Mouse (Mus musculus): Measurements from ENCODE around the gene C030005K15Rik. TPM values are rescaled to one million over a fixed set of nuclear protein-coding genes. Genes with fewer than 3 reads are reported as not detected.
A peak's percentile ranks its signal among the peaks of the same experiment; 100 is the strongest.

Gene C030005K15Rik
- polyA plus RNA-seq, 1 experiment from 2014 or later = not detected

- no peaks in the 10 kb centered on the region for H3K9me3 ChIP-seq (ENCODE audit: low read length)
- H3K4me3 ChIP-seq (ENCODE audit: low read depth, low read length) = no peak overlapping the region
- TF ChIP-seq EP300 (IDR thresholded peaks at IDR 0.05) (no peak), CTCF (IDR thresholded peaks at IDR 0.05) (no peak)
- H3K36me3 ChIP-seq (ENCODE audit: insufficient read depth, low read length) = no peaks in the 10 kb centered on the region
- H3K4me2 ChIP-seq (replicated peaks; ENCODE audit: low read depth, low read length) = no peak overlapping the region
- no peak overlapping the region for H3K9ac ChIP-seq (replicated peaks; ENCODE audit: low read depth)
- H3K27me3 ChIP-seq (replicated peaks; ENCODE audit: insufficient read depth, low read length) = no peaks in the 10 kb centered on the region
- H3K27ac ChIP-seq (ENCODE audit: low read length) = no peak overlapping the region
- ATAC-seq = no peak
- DNase-seq (ENCODE audit: low spot score) = no peak
- no peaks in the 10 kb centered on the region for H3K4me1 ChIP-seq (ENCODE audit: insufficient read depth, low read depth, low read length)
- WGBS = 92% methylated on average over 37 of the region's 37 CpGs
Measured at GRCm38 (mm10) chr10:97693398-97694135, 33.0 kb downstream of the C030005K15Rik start.

DNA sequence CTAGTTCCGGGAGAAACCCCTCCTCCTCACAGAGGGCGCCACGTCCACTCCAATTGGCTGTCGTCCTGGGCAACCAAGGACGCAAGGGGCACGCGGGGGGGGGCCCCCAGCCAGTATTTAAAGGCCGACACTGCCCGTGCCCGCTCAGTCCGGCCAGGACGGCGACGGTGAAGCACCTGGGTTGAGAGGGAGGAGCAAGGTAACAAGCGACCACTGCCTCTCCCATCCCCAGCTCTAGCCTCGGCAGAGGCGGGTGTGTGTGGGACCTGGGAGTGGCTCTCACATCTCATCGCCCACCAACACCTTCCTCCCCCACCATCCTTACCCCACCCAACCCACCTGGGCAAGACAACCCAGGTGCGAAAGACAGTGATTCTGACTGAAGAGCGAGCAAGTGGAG lies 33.6 kb downstream of the C030005K15Rik start, which contains the start of gene Ccer1:
TSS of gene Ccer1 (plus strand) at position 147 of the 400 bp plus-strand sequence.
- no peak within 1 kb of the TSS for H3K27ac ChIP-seq (ENCODE audit: low read length)
- H3K9ac ChIP-seq (replicated peaks; ENCODE audit: low read depth) = no peak within 1 kb of the TSS
- TF ChIP-seq EP300 (IDR thresholded peaks at IDR 0.05) (no peak), CTCF (IDR thresholded peaks at IDR 0.05) (no peak)
- no peak within 1 kb of the TSS for H3K4me2 ChIP-seq (replicated peaks; ENCODE audit: low read depth, low read length)
- 75% methylated on average over 20 of the region's 20 CpGs for WGBS
- H3K9me3 ChIP-seq (ENCODE audit: low read length) = no peaks in the 10 kb centered on the region
- DNase-seq (ENCODE audit: low spot score) = no peak
- no peaks in the 10 kb centered on the region for H3K27me3 ChIP-seq (replicated peaks; ENCODE audit: insufficient read depth, low read length)
- H3K4me3 ChIP-seq (ENCODE audit: low read depth, low read length) = no peak within 1 kb of the TSS
- no peaks in the 10 kb centered on the region for H3K4me1 ChIP-seq (ENCODE audit: insufficient read depth, low read depth, low read length)
- H3K36me3 ChIP-seq (ENCODE audit: insufficient read depth, low read length) = no peaks in the 10 kb centered on the region
- no peak for ATAC-seq

DNA sequence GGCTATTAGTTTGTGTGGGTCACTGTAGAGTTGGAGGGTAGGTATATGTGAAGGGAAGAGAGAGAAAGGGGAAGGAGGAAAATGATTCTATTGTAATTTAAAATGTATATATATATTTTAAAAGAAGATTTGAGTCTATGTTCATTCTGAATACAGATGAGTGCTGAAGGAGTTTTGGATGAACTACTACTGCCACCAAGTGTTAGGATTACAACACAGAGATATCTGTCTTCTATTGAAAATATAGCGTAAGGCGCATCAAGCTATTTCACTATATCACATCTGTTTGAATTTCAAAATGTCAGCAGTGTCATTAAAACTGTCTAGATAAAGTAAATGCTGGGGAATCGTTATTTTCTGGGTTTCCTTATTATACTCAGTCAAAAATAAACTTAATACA lies 37.1 kb downstream of the C030005K15Rik start:
- Histone ChIP-seq H3K4me1 (ENCODE audit: insufficient read depth, low read depth, low read length) (no peaks in the 10 kb centered on the region), H3K27me3 (replicated peaks; ENCODE audit: insufficient read depth, low read length) (no peaks in the 10 kb centered on the region), H3K9me3 (ENCODE audit: low read length) (no peaks in the 10 kb centered on the region), H3K4me3 (ENCODE audit: low read depth, low read length) (no peak overlapping the region), H3K36me3 (ENCODE audit: insufficient read depth, low read length) (no peaks in the 10 kb centered on the region), H3K4me2 (replicated peaks; ENCODE audit: low read depth, low read length) (no peak overlapping the region), H3K9ac (replicated peaks; ENCODE audit: low read depth) (no peak overlapping the region), H3K27ac (ENCODE audit: low read length) (no peak overlapping the region)
- TF ChIP-seq CTCF (IDR thresholded peaks at IDR 0.05) (peak; percentile 46), EP300 (IDR thresholded peaks at IDR 0.05) (no peak)
- WGBS = 53% methylated on average over 3 of the region's 3 CpGs
- ATAC-seq (no peak), DNase-seq (ENCODE audit: low spot score) (peak; percentile 25)

GRCm38 (mm10) chr10:97687198-97687597 lies 39.4 kb downstream of the C030005K15Rik start:
- Histone ChIP-seq H3K9ac (replicated peaks; ENCODE audit: low read depth) (no peak overlapping the region), H3K4me1 (ENCODE audit: insufficient read depth, low read depth, low read length) (no peaks in the 10 kb centered on the region), H3K27ac (ENCODE audit: low read length) (no peak overlapping the region), H3K9me3 (ENCODE audit: low read length) (no peaks in the 10 kb centered on the region), H3K27me3 (replicated peaks; ENCODE audit: insufficient read depth, low read length) (no peaks in the 10 kb centered on the region), H3K36me3 (ENCODE audit: insufficient read depth, low read length) (no peaks in the 10 kb centered on the region), H3K4me3 (ENCODE audit: low read depth, low read length) (no peak overlapping the region), H3K4me2 (replicated peaks; ENCODE audit: low read depth, low read length) (no peak overlapping the region)
- no peak for ATAC-seq
- no peak for TF ChIP-seq CTCF (IDR thresholded peaks at IDR 0.05)
- TF ChIP-seq EP300 (IDR thresholded peaks at IDR 0.05) = no peak
- DNase-seq (ENCODE audit: low spot score) = no peak
- 83% methylated on average over 1 of the region's 1 CpGs for WGBS

GRCm38 (mm10) chr10:97682981-97683380 lies 43.6 kb downstream of the C030005K15Rik start:
- no peak for DNase-seq (ENCODE audit: low spot score)
- no peak overlapping the region for H3K9ac ChIP-seq (replicated peaks; ENCODE audit: low read depth)
- H3K4me1 ChIP-seq (ENCODE audit: insufficient read depth, low read depth, low read length) = no peaks in the 10 kb centered on the region
- H3K27me3 ChIP-seq (replicated peaks; ENCODE audit: insufficient read depth, low read length) = no peaks in the 10 kb centered on the region
- no peak for ATAC-seq
- no peak overlapping the region for H3K27ac ChIP-seq (ENCODE audit: low read length)
- H3K36me3 ChIP-seq (ENCODE audit: insufficient read depth, low read length) = no peaks in the 10 kb centered on the region
- TF ChIP-seq EP300 (IDR thresholded peaks at IDR 0.05) = no peak
- TF ChIP-seq CTCF (IDR thresholded peaks at IDR 0.05) = no peak
- no peak overlapping the region for H3K4me3 ChIP-seq (ENCODE audit: low read depth, low read length)
- H3K4me2 ChIP-seq (replicated peaks; ENCODE audit: low read depth, low read length) = no peak overlapping the region
- H3K9me3 ChIP-seq (ENCODE audit: low read length) = no peaks in the 10 kb centered on the region

Other genes with a start within 250 kb of the C030005K15Rik start
- 35.4 and 42.5 TPM in 2 replicates for gene Dcn, start 247.1 kb downstream of the C030005K15Rik start, polyA plus RNA-seq (2015; fragmentation: Nextera tagmentation; extraction: Ambion mirVana)
- 2.8 and 3.4 TPM in 2 replicates for gene Lum, start 161.6 kb downstream of the C030005K15Rik start, polyA plus RNA-seq (2015; fragmentation: Nextera tagmentation; extraction: Ambion mirVana)
- gene Kera, start 119.9 kb downstream of the C030005K15Rik start, polyA plus RNA-seq (2015; fragmentation: Nextera tagmentation; extraction: Ambion mirVana) = not detected in 2 replicates
- gene Epyc, start 82.7 kb downstream of the C030005K15Rik start, polyA plus RNA-seq (2015; fragmentation: Nextera tagmentation; extraction: Ambion mirVana) = 0.07 TPM in 1 of 2 replicates, not detected in the other
- gene Ccer1, start 33.7 kb downstream of the C030005K15Rik start, polyA plus RNA-seq (2015; fragmentation: Nextera tagmentation; extraction: Ambion mirVana) = not detected in 2 replicates

Measured in lung, postnatal 0 days (tissue).